Mouse (Mus musculus) hindbrain, embryonic 11.5 days (tissue): ENCODE results near the gene Gm9736. TPM values are rescaled to one million over a fixed set of nuclear protein-coding genes. Genes with fewer than 3 reads are reported as not detected.
"Not testable (repeated sequence)": the region's sequence is repeated elsewhere in the genome, so short reads cannot be mapped to it uniquely, and the experiment has no call there.

Experiments
- ATAC-seq: fragments of 200-750 bp; cut with Nextera tagmentation; 2 replicates; pipeline ENCODE4 v1.8.0; 2017; ENCODE audit warnings: mild to moderate bottlenecking, moderate TSS enrichment, moderate library complexity; ENCODE audit not compliant: low FRiP score
- DNase-seq: peaks from one replicate; pipeline ENCODE4 v3.0.0-alpha.2; 2015; ENCODE audit warnings: low spot score
- H3K27ac ChIP-seq: fragments of 300-500 bp; sonication (generic); 2 replicates; pipeline ENCODE4 v1.5.1; 2014; ENCODE audit warnings: mild to moderate bottlenecking, low read depth, low read length
- H3K27me3 ChIP-seq: fragments of 300-500 bp; sonication (generic); 2 replicates; pipeline ENCODE4 v1.6.1; 2014; ENCODE audit warnings: mild to moderate bottlenecking, low read length, moderate library complexity, mixed read lengths; ENCODE audit not compliant: control insufficient read depth, insufficient read depth
- H3K36me3 ChIP-seq: fragments of 300-500 bp; sonication (generic); 2 replicates; pipeline ENCODE4 v1.6.1; 2014; ENCODE audit warnings: mild to moderate bottlenecking, low read length, moderate library complexity, mixed read lengths; ENCODE audit not compliant: control insufficient read depth, insufficient read depth
- H3K4me1 ChIP-seq: fragments of 300-500 bp; sonication (generic); replicated peaks from 2 replicates; pipeline ENCODE4 v1.6.1; 2014; ENCODE audit warnings: low read length, mixed read lengths; ENCODE audit not compliant: control insufficient read depth, insufficient read depth
- H3K4me2 ChIP-seq: fragments of 300-500 bp; sonication (generic); replicated peaks from 2 replicates; pipeline ENCODE4 v1.6.1; 2014; ENCODE audit warnings: mild to moderate bottlenecking, low read depth, low read length
- H3K4me3 ChIP-seq: fragments of 300-500 bp; sonication (generic); 2 replicates; pipeline ENCODE4 v1.5.1; 2014; ENCODE audit warnings: low read depth, low read length
- H3K9ac ChIP-seq: fragments of 300-500 bp; sonication (generic); 2 replicates; pipeline ENCODE4 v1.6.1; 2014; ENCODE audit warnings: low read depth, low read length
- H3K9me3 ChIP-seq: fragments of 300-500 bp; sonication (generic); 2 replicates; pipeline ENCODE4 v1.6.1; 2016; ENCODE audit warnings: low read length; ENCODE audit not compliant: control insufficient read depth
- WGBS: fragments of 180-500 bp; shearing (Covaris S2); extraction: QIAGEN DNeasy Blood & Tissue Kit; methylation state at CpG from one replicate; pipeline ENCODE4 v1.1.7; 2014; 5-methylcytosine and 5-hydroxymethylcytosine counted together
- polyA plus RNA-seq: library from polyadenylated mRNA; unstranded; fragments of >200 nt; fragmentation: Nextera tagmentation; extraction: Ambion mirVana; gene quantifications from 2 replicates; pipeline ENCODE4 v1.2.1, GENCODE M21; 2014

Gm9736 gene
- not detected in 2 replicates for polyA plus RNA-seq

- H3K4me3 ChIP-seq, H3K36me3 ChIP-seq, H3K4me1 ChIP-seq, DNase-seq, ATAC-seq, H3K27me3 ChIP-seq, H3K27ac ChIP-seq, H3K9me3 ChIP-seq, H3K4me2 ChIP-seq, H3K9ac ChIP-seq: not testable (repeated sequence)
- 50% methylated on average over 1 of the region's 1 CpGs for WGBS
Observed at GRCm38 (mm10) chr10:77751254-77751653, at the start of gene Gm9736. Gm9736 (minus strand) TSS chr10:77751354.

DNA sequence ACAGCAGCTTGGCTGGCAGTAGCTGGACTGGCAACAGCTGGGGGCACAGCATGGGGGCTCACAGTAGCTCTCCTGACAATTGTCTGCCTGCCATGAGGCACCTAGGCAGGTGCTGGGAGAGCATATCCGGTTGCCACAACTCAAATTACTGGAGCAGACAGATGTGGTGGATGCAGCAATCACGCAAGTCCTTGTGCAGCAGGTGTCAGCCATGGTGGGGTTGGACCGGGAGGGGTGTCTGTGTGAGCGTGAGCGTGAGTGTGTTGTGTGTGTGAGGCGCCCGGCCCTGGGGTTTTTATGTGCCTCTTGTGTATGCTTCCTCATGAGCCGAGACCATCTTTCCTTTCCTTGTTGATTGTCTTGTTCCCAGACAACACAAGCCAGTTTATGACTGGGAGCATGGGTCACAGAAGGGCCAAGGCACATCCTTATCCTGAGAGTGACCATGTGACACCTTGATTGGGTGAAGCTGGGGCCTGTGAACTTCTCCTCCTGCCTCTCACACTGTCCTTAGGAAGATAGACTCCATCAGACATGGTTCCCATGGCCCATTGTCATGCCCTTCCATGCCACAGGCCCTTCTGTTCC lies 47.9 kb upstream of the Gm9736 start, which contains the start of gene Gm19668:
Gene Gm19668, minus strand, starts transcription at position 213 of the 588 bp plus-strand sequence.
- H3K9me3 ChIP-seq = no peaks in the 10 kb centered on the region
- no peak within 1 kb of the TSS for H3K4me2 ChIP-seq
- no peak within 1 kb of the TSS for H3K9ac ChIP-seq
- H3K27me3 ChIP-seq = no peaks in the 10 kb centered on the region
- H3K4me3 ChIP-seq = no peak within 1 kb of the TSS
- H3K27ac ChIP-seq = 0 out of 2 replicates have a peak within 1 kb of the TSS, but pooled peaks have one; percentile 9
- ATAC-seq (no peak), DNase-seq (no peak)
- H3K36me3 ChIP-seq = no peaks in the 10 kb centered on the region
- no peaks in the 10 kb centered on the region for H3K4me1 ChIP-seq
- WGBS = 56% methylated on average over 8 of the region's 8 CpGs

DNA sequence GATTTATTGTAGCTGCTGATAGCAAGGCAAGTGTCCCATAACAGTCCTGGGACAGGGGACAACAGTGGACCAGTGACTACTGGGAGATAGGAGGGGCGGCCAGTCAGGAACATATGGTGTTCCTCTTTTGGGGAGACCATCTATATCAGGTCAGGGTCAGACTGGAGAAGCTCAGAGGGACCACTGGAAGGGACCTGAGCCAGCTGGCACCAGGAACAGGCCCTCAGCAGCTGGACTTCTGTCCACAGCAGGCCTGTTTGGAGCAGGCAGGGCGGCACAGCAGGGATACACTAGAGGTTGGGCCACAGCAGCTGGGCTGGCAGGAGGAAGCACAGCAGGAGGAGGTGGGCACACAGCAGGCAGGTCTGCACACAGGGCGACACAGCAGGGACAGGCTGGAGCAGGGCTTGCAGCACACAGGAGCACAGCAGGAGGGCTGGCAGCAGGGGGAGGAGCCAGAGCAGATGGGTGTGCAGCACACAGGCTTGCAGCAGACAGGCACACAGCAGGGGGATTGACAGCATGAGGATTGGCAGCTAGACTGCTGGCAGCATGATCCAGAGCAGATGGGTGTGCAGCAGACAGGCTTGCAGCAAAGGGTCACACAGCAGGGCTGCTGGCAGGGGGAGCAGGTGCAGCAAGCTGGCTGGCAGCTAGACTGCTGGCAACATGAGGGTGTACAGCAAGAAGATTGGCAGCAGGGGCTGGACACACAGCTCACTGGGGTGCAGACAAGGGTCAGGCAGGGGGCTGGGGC lies 47.2 kb upstream of the Gm9736 start:
- not testable (repeated sequence) for H3K4me1 ChIP-seq, H3K9me3 ChIP-seq, H3K9ac ChIP-seq, DNase-seq, H3K4me2 ChIP-seq, H3K27me3 ChIP-seq, H3K4me3 ChIP-seq, H3K36me3 ChIP-seq
- peak; percentile 17; the same call in 1 of the 2 replicates for ATAC-seq
- 0 out of 2 replicates have a peak overlapping the region, but pooled peaks have one; percentile 9 for H3K27ac ChIP-seq
- 39% methylated on average over 2 of the region's 3 CpGs for WGBS

- 14% methylated on average over 3 of the region's 3 CpGs for WGBS
- Histone ChIP-seq H3K4me1 (no peaks in the 10 kb centered on the region), H3K4me2 (no peak overlapping the region), H3K27me3 (no peaks in the 10 kb centered on the region), H3K27ac (0 out of 2 replicates have a peak overlapping the region, but pooled peaks have one; percentile 0), H3K4me3 (no peak overlapping the region), H3K36me3 (no peaks in the 10 kb centered on the region), H3K9me3 (no peaks in the 10 kb centered on the region), H3K9ac (no peak overlapping the region)
- ATAC-seq (no peak), DNase-seq (no peak)
Observed at GRCm38 (mm10) chr10:77797677-77798076, 46.5 kb upstream of the Gm9736 start.

- no peak for ATAC-seq
- H3K9me3 ChIP-seq = no peaks in the 10 kb centered on the region
Observed at GRCm38 (mm10) chr10:77794976-77795375, 43.8 kb upstream of the Gm9736 start, which contains the start of gene Gm9639. Gm9639 (minus strand) TSS chr10:77795076.

DNA sequence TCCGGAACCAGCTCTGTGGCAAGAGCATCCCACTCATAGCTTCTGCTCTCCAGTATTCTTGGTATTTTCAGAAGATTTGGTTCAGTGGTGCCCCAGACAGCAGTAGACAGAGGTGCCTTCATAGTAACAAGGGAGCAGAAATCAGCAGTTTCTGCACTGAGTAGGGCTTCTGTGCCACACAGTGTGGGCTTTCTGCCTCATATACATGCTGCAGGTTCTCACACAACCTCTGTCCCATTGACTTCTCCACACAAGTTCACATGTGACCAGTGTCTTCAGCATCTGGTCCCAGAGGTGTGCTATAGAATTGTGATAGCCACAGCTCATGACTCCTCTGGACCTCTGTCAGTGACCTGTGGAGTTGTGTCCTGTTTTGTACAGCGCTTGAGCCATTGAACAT lies 37.5 kb upstream of the Gm9736 start:
- Histone ChIP-seq H3K27me3 (no peaks in the 10 kb centered on the region), H3K4me2 (no peak overlapping the region), H3K36me3 (no peaks in the 10 kb centered on the region), H3K27ac (no peak overlapping the region), H3K4me1 (no peaks in the 10 kb centered on the region), H3K9me3 (no peaks in the 10 kb centered on the region), H3K4me3 (no peak overlapping the region), H3K9ac (no peak overlapping the region)
- DNase-seq = no peak
- WGBS = 89% methylated on average over 2 of the region's 2 CpGs
- no peak for ATAC-seq

More at GRCm38 (mm10) chr10:77794976-77795375, 43.8 kb upstream of the Gm9736 start, which contains the start of gene Gm9639:
- Histone ChIP-seq H3K4me1 (no peaks in the 10 kb centered on the region), H3K4me2 (no peak within 1 kb of the TSS), H3K36me3 (no peaks in the 10 kb centered on the region), H3K27me3 (no peaks in the 10 kb centered on the region), H3K9ac (no peak within 1 kb of the TSS), H3K4me3 (no peak within 1 kb of the TSS), H3K27ac (no peak within 1 kb of the TSS)
- WGBS = 59% methylated on average over 2 of the region's 2 CpGs
- DNase-seq = no peak

DNA sequence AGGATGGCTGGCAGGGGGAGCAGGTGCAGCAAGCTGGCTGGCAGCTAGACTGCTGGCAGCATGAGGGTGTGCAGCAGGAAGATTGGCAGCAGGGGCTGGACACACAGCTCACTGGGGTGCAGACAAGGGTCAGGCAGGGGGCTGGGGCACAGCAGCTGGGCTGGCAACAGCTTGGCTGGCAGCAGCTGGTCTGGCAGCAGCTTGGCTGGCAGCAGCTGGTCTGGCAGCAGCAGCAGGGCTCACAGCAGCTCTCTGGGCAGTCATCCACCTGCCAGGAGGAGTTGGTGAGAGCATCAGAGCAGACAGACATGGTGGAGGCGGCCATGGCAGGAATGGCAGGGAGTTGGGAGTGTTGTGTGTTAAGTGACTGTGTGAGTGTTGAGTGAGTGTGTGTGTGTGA lies 36.7 kb upstream of the Gm9736 start, which contains the start of gene Gm7137:
Gene Gm7137, minus strand, starts transcription at position 325 of the 400 bp plus-strand sequence.
- not testable (repeated sequence) for ATAC-seq, H3K4me3 ChIP-seq, H3K4me2 ChIP-seq, H3K9me3 ChIP-seq, H3K4me1 ChIP-seq, H3K36me3 ChIP-seq, H3K27me3 ChIP-seq, H3K9ac ChIP-seq, DNase-seq, H3K27ac ChIP-seq
- no CpG with 5 or more reads among the region's 1 CpGs for WGBS

DNA sequence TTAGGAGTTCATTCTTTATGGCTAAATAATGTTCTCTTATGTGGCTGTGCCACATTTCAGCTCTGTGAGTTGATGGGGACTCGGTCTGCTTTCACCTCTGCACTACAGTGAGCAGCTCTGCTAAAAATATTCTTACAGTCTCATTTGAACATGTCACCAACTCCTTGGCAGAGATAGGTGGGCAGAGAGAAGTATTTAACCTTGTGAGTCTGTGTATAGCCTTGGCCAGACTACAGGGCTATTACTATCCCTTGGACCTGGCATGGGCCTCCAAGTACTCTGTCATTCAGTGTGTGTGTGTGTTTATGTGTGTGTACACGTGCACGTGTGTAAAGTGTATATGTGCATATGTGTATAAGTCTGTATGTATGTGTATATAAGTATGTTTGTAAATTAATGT lies 32.2 kb upstream of the Gm9736 start:
- not testable (repeated sequence) for H3K4me2 ChIP-seq, H3K9me3 ChIP-seq, H3K27me3 ChIP-seq, DNase-seq, H3K36me3 ChIP-seq, H3K4me3 ChIP-seq, H3K4me1 ChIP-seq, ATAC-seq, H3K9ac ChIP-seq, H3K27ac ChIP-seq
- WGBS = 82% methylated on average over 1 of the region's 3 CpGs
